Mouse (Mus musculus): Measurements from ENCODE around the gene Nfic. TPM values are rescaled to one million over a fixed set of nuclear protein-coding genes. Genes with fewer than 3 reads are reported as not detected.

Nfic gene
- polyA plus RNA-seq, 1 experiment from 2014 or later: 21.4 TPM

GRCm38 (mm10) chr10:81415549-81416310 is 39.7 kb downstream of the Nfic start:
- WGBS: 67% methylated on average over 17 of the region's 17 CpGs
- Histone ChIP-seq H3K9ac (ENCODE audit: low read depth, low read length) (no peak overlapping the region), H3K27ac (ENCODE audit: low read depth, low read length) (no peak overlapping the region)

GRCm38 (mm10) chr10:81415146-81415545 is 40.3 kb downstream of the Nfic start:
- Histone ChIP-seq H3K4me2 (no peak overlapping the region), H3K27ac (ENCODE audit: low read depth, low read length) (no peak overlapping the region), H3K9me3 (ENCODE audit: control insufficient read depth, low read length) (no peaks in the 10 kb centered on the region), H3K9ac (ENCODE audit: low read depth, low read length) (no peak overlapping the region), H3K4me3 (ENCODE audit: low read depth, low read length) (no peak overlapping the region), H3K4me1 (replicated peaks; ENCODE audit: control insufficient read depth, insufficient read depth, low read length) (peaks cover 73% of the 10 kb centered on the region), H3K36me3 (ENCODE audit: control insufficient read depth, insufficient read depth, low read length) (no peaks in the 10 kb centered on the region), H3K27me3 (replicated peaks; ENCODE audit: control insufficient read depth, insufficient read depth, low read length) (no peaks in the 10 kb centered on the region; the same call in 1 of the 2 replicates)
- ATAC-seq (replicated peaks; ENCODE audit: low FRiP score) (no peak), DNase-seq (ENCODE audit: low spot score) (no peak)
- WGBS: 76% methylated on average over 5 of the region's 5 CpGs

More at GRCm38 (mm10) chr10:81415549-81416310, 39.7 kb downstream of the Nfic start:
- H3K4me1 ChIP-seq (replicated peaks; ENCODE audit: control insufficient read depth, insufficient read depth, low read length): peaks cover 67% of the 10 kb centered on the region
- H3K4me3 ChIP-seq (ENCODE audit: low read depth, low read length): no peak overlapping the region
- DNase-seq (ENCODE audit: low spot score): no peak
- H3K27me3 ChIP-seq (replicated peaks; ENCODE audit: control insufficient read depth, insufficient read depth, low read length): peaks cover 2% of the 10 kb centered on the region
- H3K36me3 ChIP-seq (ENCODE audit: control insufficient read depth, insufficient read depth, low read length): no peaks in the 10 kb centered on the region
- ATAC-seq (replicated peaks; ENCODE audit: low FRiP score): no peak
- H3K9me3 ChIP-seq (ENCODE audit: control insufficient read depth, low read length): no peaks in the 10 kb centered on the region
- H3K4me2 ChIP-seq: no peak overlapping the region

- Histone ChIP-seq H3K9ac (ENCODE audit: low read depth, low read length) (no peak overlapping the region), H3K4me2 (no peak overlapping the region)
These were observed 40.8 kb downstream of the Nfic start for GRCm38 (mm10) chr10:81414682-81415081.

GRCm38 (mm10) chr10:81413310-81414261 is 41.8 kb downstream of the Nfic start:
- Histone ChIP-seq H3K9ac (ENCODE audit: low read depth, low read length) (peak overlapping the region; percentile 46; the same call in 1 of the 2 replicates), H3K4me3 (ENCODE audit: low read depth, low read length) (0 out of 2 replicates have a peak overlapping the region, but pooled peaks have one; percentile 12), H3K4me1 (replicated peaks; ENCODE audit: control insufficient read depth, insufficient read depth, low read length) (peaks cover 83% of the 10 kb centered on the region), H3K9me3 (ENCODE audit: control insufficient read depth, low read length) (no peaks in the 10 kb centered on the region), H3K27ac (ENCODE audit: low read depth, low read length) (peak overlapping the region; percentile 55), H3K36me3 (ENCODE audit: control insufficient read depth, insufficient read depth, low read length) (no peaks in the 10 kb centered on the region), H3K27me3 (replicated peaks; ENCODE audit: control insufficient read depth, insufficient read depth, low read length) (no peaks in the 10 kb centered on the region; the same call in none of the 2 replicates), H3K4me2 (peak overlapping the region; percentile 52)
- 28% methylated on average over 26 of the region's 26 CpGs for WGBS
- ATAC-seq (replicated peaks; ENCODE audit: low FRiP score): no peak
- no peak for DNase-seq (ENCODE audit: low spot score)

More at GRCm38 (mm10) chr10:81414682-81415081, 40.8 kb downstream of the Nfic start:
- Histone ChIP-seq H3K27me3 (replicated peaks; ENCODE audit: control insufficient read depth, insufficient read depth, low read length) (no peaks in the 10 kb centered on the region; the same call in 1 of the 2 replicates), H3K4me1 (replicated peaks; ENCODE audit: control insufficient read depth, insufficient read depth, low read length) (peaks cover 78% of the 10 kb centered on the region), H3K36me3 (ENCODE audit: control insufficient read depth, insufficient read depth, low read length) (no peaks in the 10 kb centered on the region), H3K4me3 (ENCODE audit: low read depth, low read length) (no peak overlapping the region), H3K9me3 (ENCODE audit: control insufficient read depth, low read length) (no peaks in the 10 kb centered on the region), H3K27ac (ENCODE audit: low read depth, low read length) (0 out of 2 replicates have a peak overlapping the region, but pooled peaks have one; percentile 55)
- DNase-seq (ENCODE audit: low spot score): no peak
- ATAC-seq (replicated peaks; ENCODE audit: low FRiP score): no peak

- no peaks in the 10 kb centered on the region for H3K9me3 ChIP-seq (ENCODE audit: control insufficient read depth, low read length)
- peak overlapping the region; percentile 25; the same call in 1 of the 2 replicates for H3K27ac ChIP-seq (ENCODE audit: low read depth, low read length)
- no peak overlapping the region for H3K9ac ChIP-seq (ENCODE audit: low read depth, low read length)
- 70% methylated on average over 16 of the region's 16 CpGs for WGBS
- DNase-seq (ENCODE audit: low spot score): no peak
- no peak overlapping the region for H3K4me3 ChIP-seq (ENCODE audit: low read depth, low read length)
- H3K36me3 ChIP-seq (ENCODE audit: control insufficient read depth, insufficient read depth, low read length): no peaks in the 10 kb centered on the region; the same call in 1 of the 2 replicates
- peaks cover 89% of the 10 kb centered on the region for H3K4me1 ChIP-seq (replicated peaks; ENCODE audit: control insufficient read depth, insufficient read depth, low read length)
- H3K4me2 ChIP-seq: no peak overlapping the region
- no peak for ATAC-seq (replicated peaks; ENCODE audit: low FRiP score)
- H3K27me3 ChIP-seq (replicated peaks; ENCODE audit: control insufficient read depth, insufficient read depth, low read length): peaks cover 8% of the 10 kb centered on the region
These were observed 42.7 kb downstream of the Nfic start for GRCm38 (mm10) chr10:81412586-81413309.

GRCm38 (mm10) chr10:81411471-81412400 is 43.7 kb downstream of the Nfic start:
- Histone ChIP-seq H3K4me2 (no peak overlapping the region), H3K27me3 (replicated peaks; ENCODE audit: control insufficient read depth, insufficient read depth, low read length) (peaks cover 17% of the 10 kb centered on the region), H3K4me1 (replicated peaks; ENCODE audit: control insufficient read depth, insufficient read depth, low read length) (peaks cover 89% of the 10 kb centered on the region), H3K4me3 (ENCODE audit: low read depth, low read length) (no peak overlapping the region), H3K9ac (ENCODE audit: low read depth, low read length) (no peak overlapping the region), H3K36me3 (ENCODE audit: control insufficient read depth, insufficient read depth, low read length) (no peaks in the 10 kb centered on the region; the same call in 1 of the 2 replicates), H3K9me3 (ENCODE audit: control insufficient read depth, low read length) (no peaks in the 10 kb centered on the region), H3K27ac (ENCODE audit: low read depth, low read length) (peak overlapping the region; percentile 62)
- 75% methylated on average over 18 of the region's 18 CpGs for WGBS
- ATAC-seq (replicated peaks; ENCODE audit: low FRiP score) (no peak), DNase-seq (ENCODE audit: low spot score) (no peak)

- peaks cover 24% of the 10 kb centered on the region for H3K27me3 ChIP-seq (replicated peaks; ENCODE audit: control insufficient read depth, insufficient read depth, low read length)
- DNase-seq (ENCODE audit: low spot score) (no peak), ATAC-seq (replicated peaks; ENCODE audit: low FRiP score) (no peak)
- H3K9ac ChIP-seq (ENCODE audit: low read depth, low read length): no peak overlapping the region
- H3K9me3 ChIP-seq (ENCODE audit: control insufficient read depth, low read length): no peaks in the 10 kb centered on the region
- H3K36me3 ChIP-seq (ENCODE audit: control insufficient read depth, insufficient read depth, low read length): no peaks in the 10 kb centered on the region; the same call in 1 of the 2 replicates
- peak overlapping the region; percentile 29; the same call in 1 of the 2 replicates for H3K4me3 ChIP-seq (ENCODE audit: low read depth, low read length)
- peaks cover 92% of the 10 kb centered on the region for H3K4me1 ChIP-seq (replicated peaks; ENCODE audit: control insufficient read depth, insufficient read depth, low read length)
- 72% methylated on average over 9 of the region's 9 CpGs for WGBS
- H3K27ac ChIP-seq (ENCODE audit: low read depth, low read length): peak overlapping the region; percentile 62
- H3K4me2 ChIP-seq: peak overlapping the region; percentile 48
These were observed 44.5 kb downstream of the Nfic start for GRCm38 (mm10) chr10:81410981-81411380.
